7 mouse cellular contexts compared by ENCODE assay signal in genomic region chr4:150462367-150462766, GRCm38 (mm10).
A peak's percentile ranks its signal among the peaks of the same experiment; 100 is the strongest.
DNase-seq lines count a peak whose midpoint lies in the region; ATAC-seq and TF ChIP-seq lines count a peak whose summit lies in the region.

No protein-coding gene starts in this region.

- peaks cover 8% of the 10 kb centered on the region for H3K79me2 ChIP-seq in MEL (ENCODE audit: control insufficient read depth, insufficient read depth, low read length, poor library complexity)

- no peak for TF ChIP-seq POLR2A in MEL (IDR thresholded peaks at IDR 0.05; ENCODE audit: control insufficient read depth in 1 of 2, insufficient read depth in 1 of 2, low read depth in 1 of 2, low read length in 2 of 2, poor library complexity in 1 of 2)

- H3K4me1 ChIP-seq in MEL (ENCODE audit: control insufficient read depth in 1 of 2, insufficient read depth in 2 of 2, low read length in 2 of 2): peaks cover 39 to 47% of the 10 kb centered on the region in 2 experiments
- H3K4me1 ChIP-seq in intestine, postnatal 0 days (replicated peaks; ENCODE audit: control insufficient read depth, insufficient read depth, low read length): peaks cover 7% of the 10 kb centered on the region; the same call in 1 of the 2 replicates
- H3K4me1 ChIP-seq in limb, embryonic 15.5 days: peaks cover 12% of the 10 kb centered on the region

- peak overlapping the region; percentile 46 for H3K27ac ChIP-seq in MEL (ENCODE audit: control insufficient read depth, low read depth, low read length)
- peak overlapping the region; percentile 0; the same call in 1 of the 2 replicates for H3K27ac ChIP-seq in intestine, postnatal 0 days (ENCODE audit: low read depth, low read length)
- peak overlapping the region; percentile 47; the same call in 1 of the 2 replicates for H3K27ac ChIP-seq in limb, embryonic 15.5 days

- no peaks in the 10 kb centered on the region for H3K27me3 ChIP-seq in MEL (ENCODE audit: control insufficient read depth in 1 of 2, insufficient read depth in 2 of 2, low read length in 2 of 2)
- no peaks in the 10 kb centered on the region for H3K27me3 ChIP-seq in intestine, postnatal 0 days (replicated peaks; ENCODE audit: control insufficient read depth, insufficient read depth, low read length)
- no peaks in the 10 kb centered on the region for H3K27me3 ChIP-seq in limb, embryonic 15.5 days

- TF ChIP-seq RAD21 in MEL (IDR thresholded peaks at IDR 0.05; ENCODE audit: low read depth, low read length): no peak

- peak; percentile 38 for DNase-seq in MEL (ENCODE audit: low read depth, low spot score)
- peak; percentile 19 for DNase-seq in NIH3T3 (ENCODE audit: low read depth)
- peak; percentile 42 to 52 for DNase-seq in frontal cortex, postnatal 10 days (ENCODE audit: low spot score in 2 of 2)
- DNase-seq in right cerebral cortex, adult 18-20 months: peak; percentile 67

- peaks cover 0 to 51% of the 10 kb centered on the region in 2 experiments; a peak in 2 of 4 replicates for H3K36me3 ChIP-seq in MEL (ENCODE audit: control insufficient read depth in 1 of 2, insufficient read depth in 2 of 2, low read length in 2 of 2)
- no peaks in the 10 kb centered on the region; the same call in 1 of the 2 replicates for H3K36me3 ChIP-seq in intestine, postnatal 0 days (ENCODE audit: control insufficient read depth, insufficient read depth)
- H3K36me3 ChIP-seq in limb, embryonic 15.5 days: no peaks in the 10 kb centered on the region

- peak overlapping the region; percentile 1; the same call in 1 of the 2 replicates for H3K9ac ChIP-seq in MEL (ENCODE audit: control insufficient read depth, low read depth, low read length, poor library complexity, severe bottlenecking)
- H3K9ac ChIP-seq in intestine, postnatal 0 days (ENCODE audit: low read depth, low read length): no peak overlapping the region
- no peak overlapping the region for H3K9ac ChIP-seq in limb, embryonic 15.5 days

- no peak for TF ChIP-seq CTCF in MEL (IDR thresholded peaks at IDR 0.05 in 2 of 3, conservative IDR thresholded peaks at IDR 0.05 in 1 of 3; ENCODE audit: control insufficient read depth in 1 of 3, insufficient read depth in 1 of 3, low read depth in 2 of 3, low read length in 3 of 3, poor library complexity in 1 of 3, severe bottlenecking in 1 of 3)
- no peak for TF ChIP-seq CTCF in intestine, postnatal 0 days (IDR thresholded peaks at IDR 0.05; ENCODE audit: low read depth)

- 27% methylated on average over 4 of the region's 4 CpGs for WGBS in intestine, postnatal 0 days
- WGBS in limb, embryonic 15.5 days: 40% methylated on average over 4 of the region's 4 CpGs

- H3K4me2 ChIP-seq in intestine, postnatal 0 days (replicated peaks; ENCODE audit: low read depth): 0 out of 2 replicates have a peak overlapping the region, but pooled peaks have one; percentile 10
- H3K4me2 ChIP-seq in limb, embryonic 15.5 days: no peak overlapping the region

- no peaks in the 10 kb centered on the region for H3K9me3 ChIP-seq in MEL (replicated peaks; ENCODE audit: insufficient read depth, low read length)
- no peaks in the 10 kb centered on the region for H3K9me3 ChIP-seq in intestine, postnatal 0 days (ENCODE audit: control insufficient read depth)
- no peaks in the 10 kb centered on the region for H3K9me3 ChIP-seq in limb, embryonic 15.5 days

- H3K4me3 ChIP-seq in MEL (ENCODE audit: control insufficient read depth in 1 of 2, insufficient read depth in 1 of 2, low read depth in 2 of 2, low read length in 2 of 2): no peak overlapping the region
- H3K4me3 ChIP-seq in intestine, postnatal 0 days (ENCODE audit: low read depth, low read length): no peak overlapping the region
- H3K4me3 ChIP-seq in limb, embryonic 15.5 days: no peak overlapping the region

- no peak for TF ChIP-seq EP300 in MEL (IDR thresholded peaks at IDR 0.05; ENCODE audit: low read depth in 1 of 2, low read length in 2 of 2)

- no peak for ATAC-seq in intestine, postnatal 0 days
- no peak for ATAC-seq in limb, embryonic 15.5 days (ENCODE audit: insufficient number of reproducible peaks, low FRiP score, low TSS enrichment, low read depth)
- no peak for ATAC-seq in CD4-positive, CD25-positive, alpha-beta regulatory T cell, adult 4 months

TF ChIP-seq in MEL, 35 proteins besides CTCF, POLR2A, EP300 and RAD21:
- no peak for TF ChIP-seq ZKSCAN1 (IDR thresholded peaks at IDR 0.05; ENCODE audit: low read depth, low read length)
- TF ChIP-seq GABPA (IDR thresholded peaks at IDR 0.05; ENCODE audit: low read depth, low read length): no peak
- no peak for TF ChIP-seq ETS1 (IDR thresholded peaks at IDR 0.05; ENCODE audit: low read depth, low read length)
- TF ChIP-seq POLR2AphosphoS5 (IDR thresholded peaks at IDR 0.05; ENCODE audit: borderline replicate concordance, low read depth, low read length): no peak
- TF ChIP-seq ELF1 (IDR thresholded peaks at IDR 0.05; ENCODE audit: low read depth, low read length): no peak
- TF ChIP-seq MAZ (IDR thresholded peaks at IDR 0.05; ENCODE audit: low read depth, low read length): no peak
- TF ChIP-seq MYB (IDR thresholded peaks at IDR 0.05; ENCODE audit: low read depth, low read length): no peak
- TF ChIP-seq TCF12 (IDR thresholded peaks at IDR 0.05; ENCODE audit: low read depth, low read length): no peak
- TF ChIP-seq CHD1 (IDR thresholded peaks at IDR 0.05; ENCODE audit: low read depth, low read length): no peak
- TF ChIP-seq JUND (IDR thresholded peaks at IDR 0.05; ENCODE audit: low read depth, low read length): no peak
- TF ChIP-seq SIN3A (IDR thresholded peaks at IDR 0.05; ENCODE audit: low read length): no peak
- no peak for TF ChIP-seq MAX (IDR thresholded peaks at IDR 0.05; ENCODE audit: low read length)
- no peak for TF ChIP-seq HCFC1 (IDR thresholded peaks at IDR 0.05; ENCODE audit: low read depth, low read length)
- no peak for TF ChIP-seq TAL1 (IDR thresholded peaks at IDR 0.05; ENCODE audit: low read length)
- TF ChIP-seq E2F4 (IDR thresholded peaks at IDR 0.05; ENCODE audit: borderline replicate concordance, low read depth, low read length): no peak
- TF ChIP-seq CHD2 (IDR thresholded peaks at IDR 0.05; ENCODE audit: low read length): no peak
- TF ChIP-seq TBP (IDR thresholded peaks at IDR 0.05; ENCODE audit: low read depth, low read length): no peak
- no peak for TF ChIP-seq MAFK (IDR thresholded peaks at IDR 0.05; ENCODE audit: borderline replicate concordance, low read depth, low read length)
